Mouse (Mus musculus): ENCODE data around the gene Large2. TPM values are rescaled to one million over a fixed set of nuclear protein-coding genes. Genes with fewer than 3 reads are reported as not detected.
"Not testable (repeated sequence)": the region's sequence is repeated elsewhere in the genome, so short reads cannot be mapped to it uniquely, and the experiment has no call there.

The Large2 gene
- polyA plus RNA-seq (2017; shearing (Covaris generic)): not detected

DNA sequence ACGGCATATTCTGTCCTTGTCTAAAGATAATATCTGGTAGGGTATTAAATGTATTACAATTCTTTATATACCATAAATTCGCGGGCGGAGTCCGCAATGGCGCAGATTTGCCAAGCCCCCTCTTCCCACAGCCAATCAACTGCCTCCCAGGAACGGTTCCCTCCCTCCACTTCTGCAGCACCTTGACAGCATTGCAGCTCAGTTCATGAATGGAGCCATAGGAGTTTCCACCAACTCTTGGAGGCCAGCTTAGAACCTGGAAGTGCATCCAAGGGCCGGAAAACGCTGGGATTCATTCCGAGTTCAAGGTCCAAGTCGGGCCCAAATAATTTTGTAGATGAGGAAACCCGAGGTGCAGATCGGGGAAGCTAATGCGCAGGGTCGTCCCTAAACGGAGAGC lies at the start of gene Large2, which contains the start of gene Pex16:
TSS of gene Large2 (minus strand) at position 356 of the 400 bp plus-strand sequence.
TSS of gene Pex16 (plus strand) at position 163 of the 400 bp plus-strand sequence.
- no peak for ATAC-seq

DNA sequence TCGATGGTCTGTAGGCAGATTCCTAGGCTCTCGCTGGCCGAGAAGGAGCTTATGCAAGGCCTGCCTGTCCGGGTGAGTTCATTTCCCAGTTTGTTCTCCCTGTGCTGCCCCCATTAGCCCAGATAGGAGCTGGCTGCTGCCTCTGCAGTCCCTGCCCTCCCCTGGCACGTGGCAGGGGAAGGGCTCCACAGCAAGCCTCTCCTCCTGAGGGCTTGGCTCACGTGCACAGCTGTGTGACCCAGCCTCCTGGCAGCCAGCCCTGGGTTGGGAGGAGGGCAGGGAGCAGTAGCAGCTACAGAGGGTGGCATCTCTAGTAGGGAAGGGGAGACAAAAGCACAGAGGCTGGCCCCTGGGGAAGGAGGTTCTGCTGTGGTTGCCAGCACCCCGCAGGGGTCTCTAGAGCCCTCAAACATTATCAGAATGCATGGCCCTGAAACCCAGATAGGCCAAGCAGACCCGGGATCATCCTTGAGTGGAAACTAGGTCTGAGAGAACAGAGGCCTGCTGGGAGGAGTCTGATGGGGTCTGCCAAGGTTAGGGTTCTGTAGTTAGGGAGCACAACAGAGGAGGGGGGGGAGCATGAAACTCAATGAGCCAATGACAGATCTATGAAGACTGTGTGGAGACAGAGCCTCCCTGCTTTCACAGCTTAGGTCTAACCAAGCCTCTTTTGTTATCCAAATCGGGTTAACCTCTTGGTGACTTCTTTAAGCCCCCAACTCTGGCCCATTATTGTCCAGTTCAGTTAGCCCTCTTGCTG lies 49.2 kb upstream of the Large2 start:
- ATAC-seq: no peak

- ATAC-seq: no peak
Observed at GRCm38 (mm10) chr2:92423156-92423555, 48.5 kb upstream of the Large2 start.

GRCm38 (mm10) chr2:92422388-92423135 lies 47.9 kb upstream of the Large2 start:
- no peak for ATAC-seq

DNA sequence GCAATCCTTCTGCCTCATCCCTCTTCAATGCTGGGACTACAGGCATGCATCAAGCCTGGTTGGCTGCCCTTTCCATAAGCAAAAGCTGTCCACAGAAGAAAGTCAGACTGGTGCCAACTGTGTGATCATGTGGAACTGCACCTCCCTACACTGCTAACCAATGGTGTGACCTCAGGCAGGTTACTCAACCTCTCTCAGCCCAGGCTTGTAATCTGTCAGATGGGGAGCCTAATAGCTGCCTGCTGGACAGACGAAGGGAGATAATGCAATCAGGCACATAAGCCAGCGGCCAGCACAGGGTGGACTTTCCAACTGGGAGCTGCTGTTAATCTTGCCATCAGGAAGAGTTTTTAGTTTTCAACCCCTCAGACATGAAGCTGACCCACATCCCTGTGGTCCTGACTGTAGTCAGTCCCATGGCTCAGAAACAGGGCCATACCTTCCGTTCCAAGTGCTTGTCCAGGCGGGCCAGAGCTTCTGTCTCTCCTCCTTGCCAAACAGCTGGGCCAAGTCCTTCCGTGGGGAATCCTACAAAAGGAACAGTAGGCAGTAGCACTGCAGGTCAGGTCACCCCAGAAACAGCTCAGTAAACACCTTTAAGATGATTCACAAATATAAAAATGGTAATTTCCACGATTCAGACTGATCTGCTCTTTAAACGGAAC lies 47.2 kb upstream of the Large2 start:
- no peak for ATAC-seq

DNA sequence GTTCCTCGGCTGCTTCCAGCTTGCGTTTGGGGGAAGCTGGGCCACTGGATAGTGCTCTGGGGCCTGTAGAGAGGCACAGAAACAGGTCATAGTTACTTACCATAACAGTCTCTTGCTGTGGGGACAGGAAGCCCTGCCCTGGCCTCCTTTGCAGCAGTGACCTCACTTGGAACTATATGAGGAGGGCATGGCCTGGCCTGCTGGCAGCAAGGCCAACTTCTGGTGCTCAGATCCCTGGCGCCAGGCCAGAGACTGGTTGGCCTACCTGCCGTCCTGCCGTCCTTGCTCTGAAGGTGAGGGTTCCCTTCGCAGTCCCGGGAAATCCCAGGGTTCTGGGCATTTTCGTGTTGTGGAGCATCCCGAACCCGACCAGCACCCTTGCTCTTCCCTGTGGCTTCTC lies 37.0 kb upstream of the Large2 start:
- ATAC-seq: no peak

DNA sequence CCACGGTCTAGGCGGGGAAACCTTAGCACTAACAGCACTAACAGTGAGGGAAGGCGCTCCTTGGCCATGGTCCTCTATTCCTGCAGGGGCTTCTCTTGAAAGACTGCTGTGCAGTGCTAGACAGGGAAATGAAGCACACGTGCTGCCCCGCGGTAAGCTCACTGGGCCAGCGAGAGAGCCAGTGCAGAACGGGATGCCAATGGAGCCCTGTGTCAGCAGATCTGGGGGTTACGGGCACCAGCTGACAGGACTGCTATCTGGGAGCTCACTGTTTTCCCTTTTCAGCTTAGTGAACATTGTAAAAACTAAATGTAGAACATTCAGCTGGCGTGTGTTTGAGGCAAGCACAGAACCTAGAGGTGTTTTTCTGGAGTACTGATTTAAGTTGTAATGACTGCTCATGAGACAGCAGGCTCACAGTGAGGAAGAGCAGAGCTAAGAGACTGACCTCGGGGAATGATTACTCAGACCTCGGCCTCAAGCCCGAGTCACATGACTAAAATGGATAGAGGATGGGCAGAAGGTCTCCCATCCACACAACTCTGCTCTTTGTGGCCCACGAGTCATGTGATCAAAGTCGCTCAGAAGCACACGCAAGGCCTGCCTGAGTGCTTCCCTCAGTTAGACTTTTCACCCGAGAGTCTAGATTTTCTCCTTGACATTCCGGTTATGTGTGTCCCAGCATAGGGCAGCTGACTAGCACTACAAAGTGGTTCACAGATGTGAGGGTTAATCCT lies 33.8 kb upstream of the Large2 start:
- no peak for ATAC-seq

DNA sequence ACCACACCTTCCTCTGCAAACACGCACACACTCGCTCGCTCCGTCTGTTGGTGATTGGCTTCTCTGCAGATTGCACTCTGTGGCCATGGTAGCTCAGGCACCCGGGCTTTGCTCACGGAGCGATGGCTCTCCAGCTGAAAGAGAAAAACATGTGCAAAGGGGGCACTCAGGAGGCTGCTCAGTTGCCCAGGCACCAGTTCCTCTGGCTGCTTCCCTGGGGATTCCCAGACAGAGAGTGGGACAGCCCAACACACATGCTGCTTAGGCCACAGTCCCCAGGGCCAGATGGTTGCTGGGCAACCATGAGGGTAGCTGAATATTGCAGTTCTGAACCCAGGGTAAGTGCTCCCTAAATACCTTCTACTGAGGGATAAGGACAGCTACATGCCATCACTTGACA lies 31.0 kb upstream of the Large2 start:
- no peak for ATAC-seq

GRCm38 (mm10) chr2:92404737-92405136 lies 30.1 kb upstream of the Large2 start:
- no peak for ATAC-seq

GRCm38 (mm10) chr2:92403776-92404319 lies 29.2 kb upstream of the Large2 start:
- ATAC-seq: no peak

DNA sequence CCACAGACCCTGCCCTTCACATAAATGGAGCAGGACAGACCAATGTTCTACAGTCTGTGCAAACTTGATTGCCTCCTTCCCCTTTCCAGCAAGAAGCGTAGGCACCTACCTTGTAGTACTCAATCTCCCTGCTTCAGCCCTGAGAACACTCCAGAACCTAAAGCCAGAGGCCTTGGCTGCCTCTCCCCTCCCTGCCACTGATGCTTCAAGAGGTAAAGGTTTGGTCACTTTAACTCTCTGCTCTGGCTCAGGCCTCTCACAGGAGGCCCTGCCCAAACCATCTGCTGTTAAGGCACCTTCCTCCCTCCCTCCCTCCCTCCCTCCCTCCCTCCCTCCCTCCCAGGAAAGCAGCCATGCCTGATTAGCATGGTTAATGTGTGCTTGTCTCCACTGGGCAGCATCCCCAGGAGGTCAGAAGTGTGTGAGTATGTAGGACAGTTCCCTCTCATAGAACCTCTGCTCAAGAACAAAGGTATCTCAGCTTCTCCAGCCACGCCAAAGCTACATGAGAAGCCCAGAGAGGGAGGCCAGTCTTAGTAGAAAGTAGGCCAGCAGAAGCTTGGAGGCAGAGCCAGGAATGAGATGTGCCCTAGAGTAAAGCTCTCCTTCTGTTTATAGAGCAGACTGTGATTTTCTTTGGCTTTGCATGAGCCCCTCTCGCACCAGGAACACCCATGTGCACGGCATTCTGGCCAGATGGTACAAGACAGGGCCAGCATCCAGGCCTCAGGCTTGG lies 28.1 kb upstream of the Large2 start:
- no peak for ATAC-seq

DNA sequence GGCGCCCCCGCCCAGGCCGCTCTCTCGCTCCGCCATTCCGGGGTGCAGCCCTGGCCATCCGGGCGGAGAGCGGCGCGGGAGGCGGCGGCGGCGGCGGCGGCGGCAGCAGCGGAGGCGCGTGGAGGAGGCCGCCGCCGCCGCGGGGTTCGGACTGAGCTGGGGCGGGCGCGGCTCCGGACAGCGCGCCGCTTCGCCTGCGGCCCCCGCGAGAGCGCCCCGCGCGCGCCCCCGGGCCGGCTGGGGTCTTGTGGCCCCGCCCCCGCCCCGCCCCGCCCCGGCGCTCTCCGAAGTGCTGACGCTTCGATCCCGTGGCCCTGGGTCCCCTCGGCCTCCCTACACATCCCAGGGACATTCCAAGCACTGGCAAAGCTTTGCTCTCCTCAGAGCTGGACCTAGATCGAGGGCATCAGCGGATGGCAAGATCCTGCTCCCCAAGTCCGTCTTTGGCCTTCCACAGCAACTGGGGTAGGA lies 26.5 kb upstream of the Large2 start, which contains the start of gene Mapk8ip1:
TSS of gene Mapk8ip1 (minus strand) at position 173 of the 471 bp plus-strand sequence.
- ATAC-seq: no peak

DNA sequence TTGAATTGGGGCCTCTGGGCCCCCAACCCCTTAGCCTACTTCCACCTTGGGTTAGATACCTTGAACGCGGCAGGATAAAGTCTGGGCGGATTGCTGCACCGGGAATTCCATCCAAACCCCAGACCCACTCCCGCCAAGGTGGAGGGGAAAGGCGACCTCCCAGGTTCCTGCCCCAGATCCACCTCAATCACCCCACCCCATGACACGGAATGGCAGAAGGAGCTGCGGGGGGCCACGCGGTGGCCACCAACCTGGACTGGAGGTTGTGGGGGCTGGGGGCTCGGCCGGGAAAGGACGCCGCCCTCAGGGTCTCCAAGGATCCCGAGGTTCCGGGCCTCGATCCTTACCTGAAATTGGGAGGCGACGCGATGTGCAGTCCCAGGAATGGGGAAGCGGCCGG lies 26.0 kb upstream of the Large2 start:
- ATAC-seq: no peak

DNA sequence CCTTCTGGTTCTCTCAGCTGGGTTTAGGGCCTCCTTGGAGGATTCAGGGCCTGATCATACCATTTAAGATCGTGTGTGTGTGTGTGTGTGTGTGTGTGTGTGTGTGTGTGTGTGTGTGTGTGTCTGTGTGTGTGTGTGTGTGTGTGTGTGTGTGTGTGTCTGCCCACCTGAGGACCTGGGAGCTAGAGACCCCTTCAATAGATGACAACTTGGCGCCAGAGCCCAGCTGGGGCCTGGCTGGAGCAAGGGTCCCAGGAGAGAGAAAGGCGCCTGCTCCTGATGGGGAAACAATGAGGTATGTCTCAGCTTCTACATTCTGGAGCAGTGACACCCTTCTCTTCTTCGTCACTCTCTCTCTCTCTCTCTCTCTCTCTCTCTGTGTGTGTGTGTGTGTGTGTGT lies 25.2 kb upstream of the Large2 start:
- not testable (repeated sequence) for ATAC-seq

DNA sequence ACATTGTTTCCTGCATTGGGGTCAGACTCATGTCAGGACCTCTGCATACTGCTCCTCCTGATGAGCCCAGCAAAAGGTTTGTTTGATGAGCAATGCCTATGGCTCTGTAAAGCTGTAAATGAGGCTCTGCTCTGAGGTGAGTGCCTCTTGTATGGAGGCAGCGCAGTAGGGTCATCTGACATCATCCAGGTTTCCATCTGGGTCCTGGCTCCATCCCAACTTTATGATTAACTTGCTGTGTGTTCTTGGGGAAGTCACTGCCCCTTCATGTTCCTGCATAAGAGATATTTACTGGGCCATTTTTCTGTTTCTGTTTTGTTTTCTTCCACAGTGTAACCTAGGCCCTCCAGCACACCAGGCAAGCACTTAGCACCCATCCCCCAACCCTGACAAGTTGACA lies 22.8 kb upstream of the Large2 start:
- ATAC-seq: no peak

DNA sequence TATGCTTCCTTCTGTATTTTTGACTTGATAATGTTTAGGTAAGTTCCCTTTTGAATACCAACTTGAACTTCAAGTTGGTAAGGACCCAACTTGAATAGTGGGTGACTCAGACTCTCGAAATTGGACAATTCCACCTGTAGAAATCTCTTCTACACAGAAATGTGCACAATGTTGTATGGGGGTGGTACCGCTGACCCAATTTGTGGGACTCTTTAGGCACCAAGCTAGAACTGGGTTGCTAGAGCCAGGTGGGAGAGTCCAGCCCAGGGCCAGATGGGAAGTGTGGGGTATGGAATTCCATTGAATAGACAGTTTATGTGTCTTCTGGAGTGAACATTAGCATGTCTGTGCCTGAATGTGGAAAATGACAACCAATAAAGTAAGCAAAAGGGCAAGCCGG lies 20.9 kb upstream of the Large2 start:
- ATAC-seq: no peak

DNA sequence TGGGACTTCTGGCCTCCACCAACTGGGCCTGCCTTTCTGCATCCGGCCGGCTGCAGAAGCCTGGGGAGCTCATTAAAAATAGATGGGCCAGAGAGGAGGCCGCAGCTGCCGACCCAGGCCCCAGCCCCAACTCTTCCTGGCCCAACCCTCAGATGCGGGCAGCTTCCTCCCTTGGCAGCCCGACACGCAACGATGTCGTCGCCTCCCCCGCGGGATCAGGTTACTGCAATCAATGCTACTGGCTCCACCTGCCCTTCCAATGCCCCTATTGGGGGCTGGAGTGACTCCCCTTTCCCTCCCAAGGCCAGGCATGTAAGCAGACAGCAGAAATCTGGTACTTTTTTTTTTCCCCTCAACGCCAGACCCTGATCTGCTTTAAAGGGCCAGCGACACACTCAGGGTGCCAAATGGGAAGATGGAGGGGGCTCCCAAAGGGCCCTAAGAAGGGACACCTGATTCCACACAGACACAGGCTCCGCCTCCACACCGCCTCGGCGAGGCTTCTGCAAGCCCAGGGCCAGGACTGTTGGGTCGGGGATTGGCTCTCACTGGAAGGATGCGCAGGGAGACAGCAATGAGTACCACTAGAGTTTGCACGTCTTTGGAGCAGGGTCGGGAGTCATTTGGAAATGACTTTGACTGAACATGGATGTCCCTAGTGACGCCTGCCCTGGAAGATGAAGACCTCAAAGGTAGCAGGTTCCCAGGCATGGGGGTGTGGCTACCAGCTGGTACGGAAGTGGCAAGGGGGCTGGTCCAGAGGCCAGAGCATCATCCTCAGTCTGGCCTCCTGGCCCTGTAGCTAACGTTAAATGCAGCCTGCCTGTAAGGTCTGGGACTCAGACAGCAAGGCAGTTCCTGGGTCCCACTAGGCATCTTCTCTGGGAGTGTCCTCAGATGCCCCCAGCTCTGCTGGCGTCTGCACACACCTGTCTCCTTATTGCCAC lies 17.9 kb upstream of the Large2 start:
- ATAC-seq: peak; percentile 61

GRCm38 (mm10) chr2:92391703-92392317 lies 17.1 kb upstream of the Large2 start:
- ATAC-seq: no peak

- no peak for ATAC-seq
Observed at GRCm38 (mm10) chr2:92391116-92391515, 16.4 kb upstream of the Large2 start.
